Mouse (Mus musculus) stomach, postnatal 0 days (tissue): ENCODE measurements at regions not wholly inside any gene's neighbourhood (a gene's known extent, or its start where the extent isn't known, plus 50 kb on each side); places are given as distances from the start of the nearest gene placed in this dataset.

Experiments
- CTCF ChIP-seq: IDR thresholded peaks from 2 replicates; pipeline ENCODE4 v1.5.1; 2016; ENCODE audit warnings: antibody characterized with exemption, low read depth, mild to moderate bottlenecking, moderate library complexity
- EP300 ChIP-seq: optimal IDR thresholded peaks from 2 replicates; pipeline ENCODE3; 2016; ENCODE audit warnings: antibody characterized with exemption

DNA sequence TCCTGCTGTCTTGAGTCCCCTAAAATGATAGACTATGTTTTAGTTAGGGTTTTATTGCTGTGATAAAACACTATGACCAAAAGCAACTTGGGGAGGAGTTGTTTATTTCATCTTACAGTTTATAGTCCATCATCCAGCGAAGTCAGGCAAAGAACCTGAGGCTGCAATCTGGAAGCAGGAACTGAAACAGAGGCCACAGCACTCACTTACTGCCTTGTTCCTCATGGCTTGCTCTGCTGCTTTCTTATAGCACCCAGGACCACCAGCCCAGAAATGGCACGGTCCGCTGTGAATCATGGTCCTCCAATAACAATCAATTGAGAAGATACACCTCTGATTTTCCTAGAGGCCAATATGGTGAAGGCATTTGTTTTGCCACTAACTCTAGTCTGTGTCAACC, 486.5 kb upstream of the Clint1 start:
- TF ChIP-seq CTCF (no peak), EP300 (no peak)
